Mouse (Mus musculus): ENCODE measurements around the gene Tmem45b. TPM values are rescaled to one million over a fixed set of nuclear protein-coding genes. Genes with fewer than 3 reads are reported as not detected.

Tmem45b gene
- polyA plus RNA-seq, 1 experiment from 2014 or later: 0.22 TPM

DNA sequence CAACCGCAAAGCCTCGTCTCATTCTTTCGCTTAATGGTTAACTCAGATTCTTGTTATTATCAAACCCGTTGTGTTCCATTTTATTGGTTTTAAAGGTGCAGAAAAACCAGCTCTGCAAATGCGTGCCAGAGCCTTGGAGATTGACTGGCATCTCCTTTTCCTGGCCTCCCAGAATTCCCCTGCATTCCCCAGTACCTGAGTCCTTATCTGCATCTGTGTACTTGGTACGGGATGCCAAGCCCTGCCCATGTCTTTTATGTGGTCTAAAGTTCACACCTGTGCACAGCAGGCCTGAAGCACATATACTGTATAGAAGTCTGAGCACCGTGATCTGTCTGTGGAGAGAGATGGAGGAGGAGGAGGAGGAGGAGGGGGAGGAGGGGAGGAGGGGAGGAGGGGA lies 26.4 kb downstream of the Tmem45b start:
- no peak overlapping the region for H3K4me2 ChIP-seq
- no peaks in the 10 kb centered on the region for H3K36me3 ChIP-seq
- H3K4me1 ChIP-seq (replicated peaks): no peaks in the 10 kb centered on the region
- no peak overlapping the region for H3K4me3 ChIP-seq
- no peak overlapping the region for H3K27ac ChIP-seq
- H3K9me3 ChIP-seq: no peaks in the 10 kb centered on the region
- H3K9ac ChIP-seq: no peak overlapping the region
- no peak for ATAC-seq (ENCODE audit: low FRiP score)
- WGBS: 95% methylated on average over 6 of the region's 7 CpGs
- no peaks in the 10 kb centered on the region for H3K27me3 ChIP-seq

DNA sequence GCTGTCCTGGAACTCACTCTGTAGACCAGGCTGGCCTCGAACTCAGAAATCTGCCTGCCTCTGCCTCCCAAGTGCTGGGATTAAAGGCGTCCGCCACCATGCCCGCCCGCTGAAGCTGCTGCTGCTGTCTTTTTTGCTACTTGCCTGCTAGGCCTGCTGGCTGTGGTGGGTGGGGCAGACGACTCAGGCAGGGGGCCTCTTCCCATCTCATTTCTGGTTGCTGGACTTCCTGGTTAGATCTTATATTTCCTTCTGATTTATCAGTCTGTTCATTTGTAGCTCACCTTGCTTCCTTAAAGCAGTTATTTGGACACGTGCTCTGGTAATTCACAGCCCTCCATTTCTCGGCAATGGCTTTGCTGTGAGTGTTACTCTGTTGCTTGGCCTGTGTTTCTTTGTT lies 28.8 kb downstream of the Tmem45b start:
- H3K4me1 ChIP-seq (replicated peaks): no peaks in the 10 kb centered on the region
- no peaks in the 10 kb centered on the region for H3K9me3 ChIP-seq
- H3K9ac ChIP-seq: no peak overlapping the region
- no peak overlapping the region for H3K27ac ChIP-seq
- ATAC-seq (ENCODE audit: low FRiP score): no peak
- H3K36me3 ChIP-seq: no peaks in the 10 kb centered on the region
- H3K27me3 ChIP-seq: no peaks in the 10 kb centered on the region
- no peak overlapping the region for H3K4me3 ChIP-seq
- 84% methylated on average over 8 of the region's 8 CpGs for whole genome bisulfite sequencing
- no peak overlapping the region for H3K4me2 ChIP-seq

DNA sequence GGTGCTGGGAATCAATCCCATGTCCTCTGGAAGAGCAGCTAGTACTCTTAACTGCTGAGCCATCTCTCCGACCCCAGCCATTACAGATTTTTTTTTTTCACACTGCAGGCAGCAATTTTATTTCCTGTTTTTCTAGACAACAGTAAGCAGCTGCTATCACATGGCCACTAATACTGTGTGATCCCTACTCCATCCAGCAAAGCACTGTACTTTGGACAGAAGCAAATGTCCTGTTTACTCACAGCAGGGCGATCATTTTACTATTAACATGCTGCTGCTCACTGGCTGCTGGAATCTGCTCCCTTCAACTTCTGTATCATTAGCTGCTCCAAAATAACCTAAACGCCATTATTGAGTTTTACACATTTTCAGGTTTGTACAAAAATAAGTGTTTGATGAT lies 30.8 kb downstream of the Tmem45b start:
- H3K4me3 ChIP-seq: no peak overlapping the region
- no peaks in the 10 kb centered on the region for H3K27me3 ChIP-seq
- WGBS: 88% methylated on average over 3 of the region's 3 CpGs
- no peaks in the 10 kb centered on the region for H3K36me3 ChIP-seq
- H3K4me1 ChIP-seq (replicated peaks): no peaks in the 10 kb centered on the region
- no peak for ATAC-seq (ENCODE audit: low FRiP score)
- H3K9me3 ChIP-seq: no peaks in the 10 kb centered on the region
- H3K9ac ChIP-seq: no peak overlapping the region
- H3K27ac ChIP-seq: no peak overlapping the region
- H3K4me2 ChIP-seq: no peak overlapping the region

DNA sequence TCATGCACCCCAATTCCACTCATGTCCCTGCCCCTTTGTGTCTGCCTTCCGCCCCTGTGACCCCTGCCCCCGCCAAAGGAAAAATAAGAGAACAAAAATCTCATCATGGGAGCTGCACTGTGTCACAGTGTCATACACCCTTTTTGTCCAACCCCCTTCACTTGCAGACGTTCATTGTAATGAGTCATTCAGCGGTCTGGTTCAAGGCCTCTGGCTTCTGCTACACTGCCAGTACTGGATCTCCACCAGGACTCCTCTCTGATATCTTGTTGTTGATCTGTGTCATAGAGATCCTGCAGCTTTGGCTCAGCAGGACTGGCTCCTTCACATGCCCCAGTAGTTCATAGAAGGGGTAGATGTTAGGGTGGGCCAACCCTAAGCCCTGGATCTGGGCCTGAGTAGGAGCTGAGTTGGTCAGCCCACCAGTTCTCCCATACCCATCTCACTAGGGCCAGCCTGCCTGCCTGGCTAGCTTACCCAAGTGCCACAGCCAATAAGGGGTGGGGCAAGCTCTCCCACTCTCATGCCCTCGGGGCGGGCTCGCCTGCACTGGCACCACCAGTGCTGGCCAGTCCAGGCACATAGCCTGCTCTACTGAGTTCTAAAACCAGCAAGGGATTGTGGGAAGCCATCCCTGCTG lies 31.8 kb downstream of the Tmem45b start:
- no peak overlapping the region for H3K9ac ChIP-seq
- 82% methylated on average over 7 of the region's 7 CpGs for whole genome bisulfite sequencing
- no peaks in the 10 kb centered on the region for H3K36me3 ChIP-seq
- no peaks in the 10 kb centered on the region for H3K4me1 ChIP-seq (replicated peaks)
- no peak overlapping the region for H3K4me2 ChIP-seq
- no peak overlapping the region for H3K4me3 ChIP-seq
- no peak overlapping the region for H3K27ac ChIP-seq
- no peak for ATAC-seq (ENCODE audit: low FRiP score)
- no peaks in the 10 kb centered on the region for H3K9me3 ChIP-seq
- H3K27me3 ChIP-seq: no peaks in the 10 kb centered on the region

DNA sequence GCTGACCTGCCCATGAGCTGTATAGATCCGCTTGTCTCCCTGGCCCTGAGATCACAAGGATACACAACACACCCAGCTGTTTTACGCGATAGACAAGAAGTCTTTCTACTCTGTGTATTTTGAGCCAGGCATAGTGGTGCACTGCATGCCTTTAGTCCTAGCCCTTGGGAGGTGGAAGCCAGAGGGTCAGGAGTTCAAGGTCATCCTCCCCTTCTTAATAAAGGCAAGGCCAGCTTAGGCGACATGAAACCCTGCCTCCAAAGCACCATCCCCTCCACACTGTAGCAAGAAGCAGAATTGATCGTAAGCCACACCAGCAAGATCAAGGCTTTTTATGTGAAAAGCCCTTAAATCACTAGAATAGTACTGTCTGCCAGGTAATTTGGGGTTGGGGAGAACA lies 32.5 kb downstream of the Tmem45b start:
- no peak overlapping the region for H3K4me3 ChIP-seq
- no peaks in the 10 kb centered on the region for H3K36me3 ChIP-seq
- no peaks in the 10 kb centered on the region for H3K9me3 ChIP-seq
- H3K27ac ChIP-seq: no peak overlapping the region
- H3K4me1 ChIP-seq (replicated peaks): no peaks in the 10 kb centered on the region
- 88% methylated on average over 5 of the region's 5 CpGs for WGBS
- no peak overlapping the region for H3K4me2 ChIP-seq
- no peak overlapping the region for H3K9ac ChIP-seq
- H3K27me3 ChIP-seq: no peaks in the 10 kb centered on the region
- no peak for ATAC-seq (ENCODE audit: low FRiP score)

DNA sequence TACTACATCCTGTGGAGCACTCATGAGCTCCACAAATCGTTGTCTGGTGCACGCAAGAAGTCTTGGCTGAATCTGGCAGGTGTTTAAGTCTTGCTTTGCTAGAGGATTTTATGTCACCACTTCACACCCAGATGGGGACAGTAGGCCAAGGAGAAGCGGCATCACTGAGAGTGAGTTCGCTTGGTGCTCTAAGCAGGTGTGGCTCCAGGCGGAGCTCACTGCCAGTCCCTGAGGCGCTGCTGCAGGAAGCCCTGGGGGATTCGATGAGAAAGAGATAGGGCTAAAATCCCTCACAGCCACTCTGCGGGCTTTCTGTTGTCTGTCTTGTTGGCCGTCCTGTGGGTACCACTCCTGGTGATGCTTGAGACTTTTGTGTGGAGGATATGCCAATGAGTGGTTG lies 34.3 kb downstream of the Tmem45b start:
- Histone ChIP-seq H3K27me3 (no peaks in the 10 kb centered on the region), H3K4me2 (no peak overlapping the region), H3K36me3 (0 out of 2 replicates have a peak, but pooled peaks cover 7% of the 10 kb centered on the region), H3K27ac (no peak overlapping the region), H3K9me3 (no peaks in the 10 kb centered on the region), H3K4me3 (no peak overlapping the region), H3K4me1 (replicated peaks) (no peaks in the 10 kb centered on the region), H3K9ac (no peak overlapping the region)
- no peak for ATAC-seq (ENCODE audit: low FRiP score)
- 78% methylated on average over 9 of the region's 9 CpGs for WGBS

DNA sequence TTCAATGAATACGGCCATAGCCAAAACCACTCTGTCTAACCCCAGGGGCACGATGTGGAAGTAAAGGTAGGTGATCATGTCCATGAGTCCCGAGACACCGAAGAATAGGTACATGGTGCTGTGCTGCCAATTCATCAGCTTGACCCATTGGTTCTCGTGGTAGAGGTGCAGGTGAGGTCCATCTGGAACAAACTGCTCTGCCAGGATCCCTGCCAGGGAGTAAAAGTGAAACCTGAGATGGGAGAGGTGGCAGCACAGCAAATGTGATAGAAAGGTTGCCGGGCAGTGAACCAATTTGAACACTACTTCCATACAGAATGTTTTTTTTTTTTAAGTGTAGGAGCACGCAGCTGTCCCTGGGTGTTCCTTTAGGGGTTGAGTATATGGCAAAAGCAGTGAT lies 35.3 kb downstream of the Tmem45b start:
- Histone ChIP-seq H3K4me3 (no peak overlapping the region), H3K4me1 (replicated peaks) (no peaks in the 10 kb centered on the region), H3K9ac (no peak overlapping the region), H3K4me2 (no peak overlapping the region), H3K36me3 (peaks cover 14% of the 10 kb centered on the region), H3K9me3 (no peaks in the 10 kb centered on the region), H3K27me3 (no peaks in the 10 kb centered on the region), H3K27ac (no peak overlapping the region)
- WGBS: 91% methylated on average over 7 of the region's 7 CpGs
- no peak for ATAC-seq (ENCODE audit: low FRiP score)

DNA sequence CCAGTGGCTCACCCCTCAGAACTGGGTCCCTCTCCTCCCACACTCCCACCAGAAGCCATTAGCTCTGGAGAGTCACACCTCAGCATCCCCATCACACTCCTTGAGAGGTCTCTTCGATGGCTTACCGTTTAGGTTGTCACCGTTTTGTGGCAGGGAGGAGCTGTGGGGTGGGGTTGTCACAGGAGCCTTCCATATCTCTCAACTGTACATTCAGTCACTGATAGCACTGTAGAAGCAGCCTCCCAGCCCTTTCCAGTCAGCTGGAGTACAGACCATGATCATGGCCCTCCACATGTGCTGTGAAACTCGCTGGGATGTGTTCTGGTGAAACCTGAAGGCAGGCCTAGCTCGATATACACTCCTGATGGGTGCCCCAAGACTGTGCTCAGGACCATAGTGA lies 42.1 kb downstream of the Tmem45b start:
- H3K36me3 ChIP-seq: peaks cover 78% of the 10 kb centered on the region
- H3K4me3 ChIP-seq: no peak overlapping the region
- no peak overlapping the region for H3K9ac ChIP-seq
- no peak overlapping the region for H3K4me2 ChIP-seq
- WGBS: 92% methylated on average over 5 of the region's 5 CpGs
- no peaks in the 10 kb centered on the region for H3K4me1 ChIP-seq (replicated peaks)
- H3K27me3 ChIP-seq: no peaks in the 10 kb centered on the region
- ATAC-seq (ENCODE audit: low FRiP score): no peak
- no peak overlapping the region for H3K27ac ChIP-seq
- no peaks in the 10 kb centered on the region for H3K9me3 ChIP-seq

DNA sequence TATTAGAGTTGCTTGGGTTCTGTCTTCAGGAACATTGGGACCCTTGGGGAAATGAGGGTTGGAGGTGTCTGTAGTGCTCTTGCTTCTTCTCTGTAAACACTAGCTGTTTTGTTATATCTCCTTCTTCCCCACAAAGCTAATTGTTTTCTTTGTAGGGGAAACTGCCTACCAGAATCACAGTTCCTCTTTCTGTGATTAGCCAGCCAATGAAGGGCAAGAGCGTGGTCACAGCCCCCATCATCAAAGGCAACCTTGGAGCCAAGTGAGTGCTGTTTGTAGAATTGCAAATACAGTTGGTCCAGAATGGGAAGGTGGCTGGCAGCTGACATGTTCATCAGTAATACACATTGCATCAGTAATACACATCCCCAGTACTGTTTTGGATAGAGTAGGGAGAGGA lies 45.4 kb downstream of the Tmem45b start:
- no peak for ATAC-seq (ENCODE audit: low FRiP score)
- no peak overlapping the region for H3K9ac ChIP-seq
- H3K4me3 ChIP-seq: no peak overlapping the region
- no peaks in the 10 kb centered on the region for H3K4me1 ChIP-seq (replicated peaks)
- H3K36me3 ChIP-seq: peaks cover 94% of the 10 kb centered on the region
- no peaks in the 10 kb centered on the region for H3K9me3 ChIP-seq
- 93% methylated on average over 1 of the region's 1 CpGs for WGBS
- H3K27ac ChIP-seq: no peak overlapping the region
- no peak overlapping the region for H3K4me2 ChIP-seq
- no peaks in the 10 kb centered on the region for H3K27me3 ChIP-seq

DNA sequence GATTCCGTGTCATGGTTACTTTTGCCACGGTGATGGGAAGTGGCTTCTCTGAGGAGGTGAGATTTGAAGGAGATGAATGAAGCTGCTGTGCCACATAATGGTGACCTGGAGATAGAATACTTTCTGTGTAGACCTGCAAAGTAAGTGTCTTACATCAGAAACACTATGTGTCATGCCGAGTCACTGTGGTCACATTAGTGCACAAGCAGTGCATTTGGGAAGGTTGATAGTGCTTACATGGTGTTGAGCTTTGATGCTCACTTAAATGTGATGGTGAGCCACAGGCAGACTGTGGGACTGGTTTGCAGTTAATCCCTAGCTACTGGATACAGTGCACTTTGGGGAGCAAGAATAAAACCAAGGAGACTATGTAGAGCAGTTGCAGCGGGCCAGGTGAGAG lies 52.1 kb downstream of the Tmem45b start:
- Histone ChIP-seq H3K27ac (no peak overlapping the region), H3K4me1 (replicated peaks) (no peaks in the 10 kb centered on the region), H3K9me3 (no peaks in the 10 kb centered on the region), H3K27me3 (no peaks in the 10 kb centered on the region), H3K4me3 (no peak overlapping the region), H3K36me3 (peaks cover 94% of the 10 kb centered on the region), H3K4me2 (no peak overlapping the region), H3K9ac (no peak overlapping the region)
- no peak for ATAC-seq (ENCODE audit: low FRiP score)
- 92% methylated on average over 4 of the region's 4 CpGs for WGBS

DNA sequence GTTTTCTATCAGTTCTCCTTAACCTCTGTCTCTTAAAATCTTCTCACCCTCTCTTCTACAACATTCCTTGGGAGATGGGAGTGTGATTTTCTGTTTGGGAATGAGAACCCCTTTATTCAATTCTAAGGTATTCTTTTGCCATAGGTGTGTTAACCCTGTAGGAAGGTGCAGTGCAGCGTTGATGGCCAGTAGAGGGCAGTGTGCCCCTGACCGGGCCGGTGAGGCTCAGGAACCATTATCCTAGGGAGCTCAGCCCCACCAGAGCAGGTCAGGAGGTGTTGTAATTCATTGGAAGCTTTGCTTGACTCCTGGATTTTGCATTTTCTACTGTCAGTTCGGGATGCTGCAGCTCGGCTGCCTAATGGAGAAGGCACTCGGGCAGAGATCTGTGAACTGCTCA lies 59.0 kb downstream of the Tmem45b start:
- H3K27ac ChIP-seq: no peak overlapping the region
- H3K36me3 ChIP-seq: peaks cover 90% of the 10 kb centered on the region
- ATAC-seq (ENCODE audit: low FRiP score): no peak
- no peak overlapping the region for H3K4me2 ChIP-seq
- WGBS: 66% methylated on average over 6 of the region's 6 CpGs
- no peaks in the 10 kb centered on the region for H3K27me3 ChIP-seq
- H3K4me3 ChIP-seq: no peak overlapping the region
- no peaks in the 10 kb centered on the region for H3K4me1 ChIP-seq (replicated peaks)
- H3K9me3 ChIP-seq: no peaks in the 10 kb centered on the region
- no peak overlapping the region for H3K9ac ChIP-seq

DNA sequence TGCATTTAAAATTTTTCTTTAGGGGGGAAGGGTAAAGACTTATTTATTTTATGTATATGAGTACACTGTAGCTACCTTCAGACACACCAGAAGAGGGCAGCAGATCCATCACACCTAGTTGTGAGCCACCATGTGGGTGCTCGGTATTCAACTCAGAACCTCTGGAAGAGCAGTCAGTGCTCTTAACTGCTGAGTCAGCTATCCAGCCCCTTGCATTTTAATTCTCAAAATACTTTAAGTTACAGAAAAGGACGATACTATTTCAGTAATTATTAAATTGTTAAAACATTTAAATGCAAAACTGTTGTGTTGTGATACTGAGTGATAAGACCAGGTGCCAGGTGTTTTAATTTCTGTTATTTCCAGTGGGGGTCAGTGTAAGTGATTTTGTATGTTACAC lies 60.0 kb downstream of the Tmem45b start:
- Histone ChIP-seq H3K9ac (no peak overlapping the region), H3K27ac (no peak overlapping the region), H3K4me2 (no peak overlapping the region), H3K4me1 (replicated peaks) (no peaks in the 10 kb centered on the region), H3K9me3 (no peaks in the 10 kb centered on the region), H3K27me3 (no peaks in the 10 kb centered on the region), H3K4me3 (no peak overlapping the region), H3K36me3 (peaks cover 88% of the 10 kb centered on the region)
- no peak for ATAC-seq (ENCODE audit: low FRiP score)
- WGBS: 94% methylated on average over 2 of the region's 2 CpGs

DNA sequence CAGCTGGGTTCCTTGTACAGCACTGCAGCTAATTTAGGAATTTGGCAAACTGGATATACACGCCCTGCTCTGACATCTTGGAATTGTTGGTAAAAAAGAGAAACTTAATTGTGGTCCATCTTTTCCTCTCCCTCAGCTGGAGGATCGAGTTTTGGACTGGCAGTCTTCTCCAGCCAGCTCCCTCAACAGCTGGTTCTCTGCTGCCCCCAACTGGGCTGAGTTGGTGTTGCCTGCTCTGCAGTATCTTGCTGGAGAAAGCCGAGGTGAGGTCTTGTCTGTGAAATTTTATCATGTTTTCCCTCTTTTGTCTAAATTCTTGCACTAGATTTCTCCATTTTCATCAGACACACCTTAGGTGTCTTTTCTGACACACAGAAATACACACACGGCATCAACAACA lies 63.8 kb downstream of the Tmem45b start:
- no peak overlapping the region for H3K4me3 ChIP-seq
- H3K9me3 ChIP-seq: no peaks in the 10 kb centered on the region
- no peaks in the 10 kb centered on the region for H3K4me1 ChIP-seq (replicated peaks)
- H3K4me2 ChIP-seq: no peak overlapping the region
- no peaks in the 10 kb centered on the region for H3K27me3 ChIP-seq
- 55% methylated on average over 4 of the region's 4 CpGs for WGBS
- ATAC-seq (ENCODE audit: low FRiP score): no peak
- H3K9ac ChIP-seq: no peak overlapping the region
- peaks cover 94% of the 10 kb centered on the region for H3K36me3 ChIP-seq
- H3K27ac ChIP-seq: no peak overlapping the region
